Mouse (Mus musculus) kidney, postnatal 0 days (tissue): ENCODE data around the gene Gramd1a. TPM values are rescaled to one million over a fixed set of nuclear protein-coding genes. Genes with fewer than 3 reads are reported as not detected.

Source experiments
- ATAC-seq: fragments of 200-750 bp; cut with Nextera tagmentation; replicated peaks from 2 replicates; pipeline ENCODE4 v1.8.0; 2017; ENCODE audit warnings: low read depth, moderate number of reproducible peaks, moderate TSS enrichment, moderate library complexity; ENCODE audit not compliant: low FRiP score
- DNase-seq: peaks from one replicate; pipeline ENCODE4 v3.0.0-alpha.2; 2016; ENCODE audit warnings: low spot score
- H3K27ac ChIP-seq: fragments of 300-500 bp; sonication (generic); 2 replicates; pipeline ENCODE4 v1.5.1; 2014; ENCODE audit warnings: mild to moderate bottlenecking
- H3K27me3 ChIP-seq: fragments of 300-500 bp; sonication (generic); 2 replicates; pipeline ENCODE4 v1.6.1; 2014; ENCODE audit warnings: low read length, mixed read lengths; ENCODE audit not compliant: insufficient read depth
- H3K36me3 ChIP-seq: fragments of 300-500 bp; sonication (generic); 2 replicates; pipeline ENCODE4 v1.6.1; 2014; ENCODE audit warnings: low read length, mixed read lengths; ENCODE audit not compliant: insufficient read depth
- H3K4me1 ChIP-seq: fragments of 300-500 bp; sonication (generic); replicated peaks from 2 replicates; pipeline ENCODE4 v1.6.1; 2014; ENCODE audit warnings: antibody characterized with exemption, low read length, mixed read lengths; ENCODE audit not compliant: insufficient read depth
- H3K4me2 ChIP-seq: fragments of 300-500 bp; sonication (generic); 2 replicates; pipeline ENCODE4 v1.6.1; 2014; ENCODE audit warnings: mild to moderate bottlenecking, low read length, moderate library complexity, mixed read lengths
- H3K4me3 ChIP-seq: fragments of 300-500 bp; sonication (generic); replicated peaks from 2 replicates; pipeline ENCODE4 v1.5.1; 2014; ENCODE audit warnings: low read depth, low read length
- H3K9ac ChIP-seq: fragments of 300-500 bp; sonication (generic); 2 replicates; pipeline ENCODE4 v1.6.1; 2014; ENCODE audit warnings: low read depth, low read length
- H3K9me3 ChIP-seq: fragments of 300-500 bp; sonication (generic); replicated peaks from 2 replicates; pipeline ENCODE4 v1.6.1; 2016; ENCODE audit warnings: low read length, inconsistent platforms, mixed read lengths
- CTCF ChIP-seq: IDR thresholded peaks from 2 replicates; pipeline ENCODE4 v1.5.1; 2016; ENCODE audit warnings: antibody characterized with exemption, low read depth, mild to moderate bottlenecking, moderate library complexity
- WGBS: fragments of 180-500 bp; shearing (Covaris S2); extraction: QIAGEN DNeasy Blood & Tissue Kit; methylation state at CpG from one replicate; pipeline ENCODE4 v1.1.7; 2014; 5-methylcytosine and 5-hydroxymethylcytosine counted together
- polyA plus RNA-seq: library from polyadenylated mRNA; unstranded; fragments of >200 nt; fragmentation: Nextera tagmentation; extraction: Ambion mirVana; gene quantifications from 2 replicates; pipeline ENCODE4 v1.2.1, GENCODE M21; 2015

Gramd1a gene
- polyA plus RNA-seq, 1 experiment from 2014 or later = 36.3 TPM

DNA sequence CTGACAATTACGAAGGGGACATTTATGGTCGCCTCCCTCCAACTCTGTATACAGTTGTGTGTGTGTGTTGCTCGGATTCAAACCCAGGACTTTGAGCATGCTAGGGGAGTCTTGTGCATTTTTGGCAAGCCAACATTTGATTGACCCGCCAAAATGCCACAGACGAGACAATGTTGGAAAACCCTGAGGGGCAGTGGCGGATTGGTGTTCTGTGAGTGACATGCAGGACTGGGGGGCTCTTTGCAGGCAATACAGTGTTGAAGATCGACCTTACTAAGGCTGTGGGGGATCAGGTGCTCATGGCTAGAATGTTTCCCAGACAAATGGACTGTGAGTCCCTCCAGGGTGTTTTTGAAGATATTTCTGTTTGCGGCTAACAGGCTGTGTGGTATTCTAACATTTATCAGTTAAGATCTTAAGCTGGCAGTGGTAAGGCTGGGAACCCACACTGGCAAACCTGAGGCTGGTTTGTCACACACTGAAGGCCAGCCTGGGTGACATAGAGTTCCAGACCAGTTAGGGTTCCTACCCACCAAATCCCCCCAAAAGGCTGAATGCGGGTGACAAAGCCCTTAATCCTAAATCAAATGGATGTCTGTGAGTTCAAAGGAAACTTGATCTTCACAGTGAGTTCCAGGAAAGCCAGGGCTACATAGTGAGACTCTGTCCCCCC, 58.7 kb downstream of the Gramd1a start:
- no peaks in the 10 kb centered on the region for H3K27me3 ChIP-seq
- 71% methylated on average over 9 of the region's 9 CpGs for WGBS
- no peak for TF ChIP-seq CTCF
- no peaks in the 10 kb centered on the region for H3K4me1 ChIP-seq
- H3K9me3 ChIP-seq = no peaks in the 10 kb centered on the region
- no peaks in the 10 kb centered on the region for H3K36me3 ChIP-seq
- H3K4me3 ChIP-seq = no peak overlapping the region
- no peak overlapping the region for H3K27ac ChIP-seq
- ATAC-seq = no peak
- H3K9ac ChIP-seq = no peak overlapping the region
- no peak for DNase-seq
- H3K4me2 ChIP-seq = no peak overlapping the region

- whole genome bisulfite sequencing = 40% methylated on average over 12 of the region's 12 CpGs
- H3K9ac ChIP-seq = no peak overlapping the region
- H3K4me2 ChIP-seq = no peak overlapping the region
- H3K27ac ChIP-seq = no peak overlapping the region
- H3K4me1 ChIP-seq = no peaks in the 10 kb centered on the region
- H3K4me3 ChIP-seq = no peak overlapping the region
- H3K9me3 ChIP-seq = no peaks in the 10 kb centered on the region
- TF ChIP-seq CTCF = peak; percentile 13; the same call in 1 of the 2 replicates
- DNase-seq (no peak), ATAC-seq (no peak)
- H3K36me3 ChIP-seq = no peaks in the 10 kb centered on the region
- H3K27me3 ChIP-seq = no peaks in the 10 kb centered on the region
Observed at GRCm38 (mm10) chr7:31094774-31095501, 60.8 kb downstream of the Gramd1a start.

DNA sequence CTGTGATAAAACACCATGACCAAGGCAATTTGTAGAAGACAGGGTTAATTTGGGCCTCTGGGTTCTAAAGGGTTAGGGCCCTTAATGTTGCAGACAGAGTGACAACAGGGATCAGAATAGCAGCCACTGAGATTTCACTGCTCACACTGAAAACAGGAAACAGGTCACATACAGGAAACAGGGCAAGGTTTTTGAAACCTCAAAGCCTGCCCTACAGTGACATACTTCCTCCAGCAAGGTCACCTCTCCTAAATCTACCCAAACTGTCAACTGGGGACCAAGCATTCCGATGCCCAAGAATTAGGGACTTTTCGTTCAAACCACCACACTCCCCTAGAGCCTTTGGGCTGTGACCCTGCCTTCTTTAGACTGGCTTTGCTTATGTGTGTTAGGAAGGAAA, 66.0 kb downstream of the Gramd1a start:
- no peaks in the 10 kb centered on the region for H3K27me3 ChIP-seq
- no peak overlapping the region for H3K4me2 ChIP-seq
- H3K9me3 ChIP-seq = no peaks in the 10 kb centered on the region
- ATAC-seq (no peak), DNase-seq (peak; percentile 39)
- H3K27ac ChIP-seq = 0 out of 2 replicates have a peak overlapping the region, but pooled peaks have one; percentile 36
- TF ChIP-seq CTCF = no peak
- peaks cover 3% of the 10 kb centered on the region; the same call in 1 of the 2 replicates for H3K4me1 ChIP-seq
- H3K4me3 ChIP-seq = no peak overlapping the region
- no peak overlapping the region for H3K9ac ChIP-seq
- H3K36me3 ChIP-seq = no peaks in the 10 kb centered on the region
- 68% methylated on average over 2 of the region's 2 CpGs for WGBS

DNA sequence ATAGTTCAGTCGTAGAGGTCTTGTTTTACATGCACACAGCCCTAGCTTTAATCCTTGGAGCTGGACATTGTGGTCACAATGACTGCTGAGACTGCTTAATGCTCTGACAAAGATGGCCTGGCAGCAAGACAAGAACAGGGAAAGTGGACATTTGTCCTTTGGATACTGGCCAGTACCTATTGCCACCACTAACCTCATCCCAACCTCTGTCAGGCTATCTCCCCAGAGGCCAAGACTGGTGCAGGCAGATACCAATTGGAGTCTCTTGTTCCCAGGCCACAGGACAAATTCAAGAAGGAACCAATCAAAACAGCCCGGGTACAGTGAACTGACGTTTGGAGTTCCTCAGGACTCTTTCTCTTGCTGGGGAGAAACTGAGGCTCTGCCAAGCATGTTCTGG, 67.5 kb downstream of the Gramd1a start:
- Histone ChIP-seq H3K9ac (no peak overlapping the region), H3K4me3 (no peak overlapping the region), H3K27me3 (no peaks in the 10 kb centered on the region), H3K27ac (no peak overlapping the region), H3K36me3 (no peaks in the 10 kb centered on the region), H3K9me3 (no peaks in the 10 kb centered on the region), H3K4me2 (no peak overlapping the region), H3K4me1 (peaks cover 6% of the 10 kb centered on the region; the same call in 1 of the 2 replicates)
- no peak for TF ChIP-seq CTCF
- 68% methylated on average over 3 of the region's 3 CpGs for WGBS
- ATAC-seq (no peak), DNase-seq (no peak)

DNA sequence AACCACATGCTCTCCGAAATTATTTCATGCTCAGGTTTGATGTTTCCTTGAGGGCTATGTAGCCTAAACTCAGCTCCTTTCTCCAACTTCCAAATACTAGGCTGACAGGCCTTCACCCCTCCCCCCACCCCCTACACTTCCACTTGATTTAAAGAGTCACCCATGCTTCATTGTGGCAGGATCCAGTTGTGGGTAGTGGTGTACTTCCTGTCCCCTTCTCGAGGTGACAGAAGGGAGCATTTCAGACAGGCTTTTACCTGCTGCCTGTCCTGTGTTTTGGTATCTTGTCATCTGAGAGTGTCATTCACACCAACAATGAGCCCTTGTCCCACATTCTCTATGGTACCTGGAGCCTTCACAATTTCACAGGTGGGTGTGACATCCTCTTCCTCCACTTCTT, 68.4 kb downstream of the Gramd1a start:
- no peak for TF ChIP-seq CTCF
- no peak overlapping the region for H3K27ac ChIP-seq
- DNase-seq = no peak
- no peaks in the 10 kb centered on the region for H3K9me3 ChIP-seq
- H3K9ac ChIP-seq = no peak overlapping the region
- H3K27me3 ChIP-seq = no peaks in the 10 kb centered on the region
- no peaks in the 10 kb centered on the region for H3K36me3 ChIP-seq
- WGBS = 41% methylated on average over 2 of the region's 2 CpGs
- no peak overlapping the region for H3K4me2 ChIP-seq
- no peak for ATAC-seq
- peaks cover 6% of the 10 kb centered on the region; the same call in 1 of the 2 replicates for H3K4me1 ChIP-seq
- H3K4me3 ChIP-seq = no peak overlapping the region

DNA sequence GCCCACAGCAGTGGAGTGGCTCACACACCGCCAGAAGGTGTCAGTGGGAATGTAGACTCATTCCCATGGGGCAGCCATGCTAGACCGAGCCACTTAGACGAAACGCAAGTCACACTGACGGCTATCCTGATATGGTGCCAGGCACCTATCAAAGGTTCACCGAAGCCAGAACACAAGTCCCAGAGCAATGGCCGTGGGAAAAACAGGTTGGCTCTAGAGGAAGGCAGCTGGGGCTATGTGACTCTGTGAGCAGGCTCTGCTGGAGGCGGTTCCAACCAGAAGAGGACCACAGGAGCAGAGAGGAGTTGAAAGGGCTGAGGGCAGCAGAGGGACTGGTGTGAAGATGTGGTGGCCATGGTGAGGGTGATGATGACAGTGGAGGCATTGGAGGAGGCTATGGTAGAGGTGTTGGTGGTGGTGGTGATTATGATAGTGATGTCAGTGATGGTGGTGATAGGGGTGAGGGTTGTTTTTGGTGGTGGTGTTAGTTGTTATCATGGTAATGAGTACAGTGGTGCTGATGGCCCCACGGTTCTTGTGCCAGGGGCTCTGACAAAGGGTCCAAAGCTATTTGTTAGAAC, 69.4 kb downstream of the Gramd1a start:
- Histone ChIP-seq H3K4me3 (no peak overlapping the region), H3K36me3 (no peaks in the 10 kb centered on the region), H3K4me2 (no peak overlapping the region), H3K4me1 (peaks cover 6% of the 10 kb centered on the region; the same call in 1 of the 2 replicates), H3K9ac (no peak overlapping the region), H3K27me3 (no peaks in the 10 kb centered on the region), H3K9me3 (no peaks in the 10 kb centered on the region), H3K27ac (no peak overlapping the region)
- WGBS = 82% methylated on average over 9 of the region's 9 CpGs
- ATAC-seq = no peak
- TF ChIP-seq CTCF = no peak
- no peak for DNase-seq
